Mouse (Mus musculus) adrenal gland (tissue): ENCODE measurements around the gene Krtap19-5.

ENCODE experiments used
- intact Hi-C: fragments of 180-260 bp; cut with DNase I; formaldehyde crosslinking; loops from one replicate; pipeline ENCODE4 v1.15.1; 2025
- long read RNA-seq, 2 experiments: library from polyadenylated mRNA; unstranded; transcript quantifications; one replicate each; pipeline ENCODE4 v2.0.0; 2020; ENCODE audit warnings: borderline replicate concordance in 1 of 2; ENCODE audit not compliant: insufficient replicate concordance in 1 of 2

Krtap19-5 gene
- long read RNA-seq, experiment 1: 0 reads
- long read RNA-seq, experiment 2: 0 reads

DNA sequence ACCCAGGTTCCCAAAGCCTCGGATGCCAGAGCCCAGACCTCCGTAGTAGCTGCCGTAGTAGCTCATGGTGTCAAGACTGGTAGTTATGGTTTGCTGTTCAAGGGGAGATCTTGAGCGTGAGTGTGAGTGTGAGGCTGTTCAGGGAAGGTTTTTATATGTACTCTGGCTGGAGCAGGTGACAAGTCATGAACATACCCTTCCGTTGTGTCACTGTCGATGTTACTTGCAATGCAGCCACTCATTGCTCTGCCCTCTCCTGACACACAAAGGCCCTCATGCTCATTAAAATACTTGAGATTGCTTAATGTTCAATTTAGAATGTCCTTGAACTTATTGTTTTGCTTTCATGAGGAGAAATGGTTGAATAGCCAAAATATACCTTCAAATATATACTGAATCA lies at the start of gene Krtap19-5:
Gene Krtap19-5, minus strand, starts transcription at position 101 of the 400 bp plus-strand sequence.
- intact Hi-C loops: no loop called here

DNA sequence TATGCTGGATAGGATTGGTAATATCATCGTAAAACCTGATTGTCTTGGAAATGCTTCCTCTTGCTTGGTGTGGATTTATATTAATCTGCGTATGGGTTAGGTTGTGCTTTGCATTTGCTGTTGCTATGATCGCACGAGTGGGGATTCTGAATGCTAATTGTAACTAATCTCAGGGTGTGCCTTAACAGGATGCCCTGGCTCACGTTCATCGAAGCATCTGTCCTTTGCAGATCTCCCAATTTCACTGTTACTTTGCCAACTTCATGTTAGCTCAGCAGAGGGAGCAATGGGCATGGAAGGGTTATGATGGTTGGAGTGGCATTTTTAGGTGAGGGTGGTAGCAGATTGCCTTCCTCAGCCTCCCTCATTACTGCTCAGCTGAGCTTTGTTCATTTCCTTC lies 44.8 kb upstream of the Krtap19-5 start:
- intact Hi-C loops: no loop called here

DNA sequence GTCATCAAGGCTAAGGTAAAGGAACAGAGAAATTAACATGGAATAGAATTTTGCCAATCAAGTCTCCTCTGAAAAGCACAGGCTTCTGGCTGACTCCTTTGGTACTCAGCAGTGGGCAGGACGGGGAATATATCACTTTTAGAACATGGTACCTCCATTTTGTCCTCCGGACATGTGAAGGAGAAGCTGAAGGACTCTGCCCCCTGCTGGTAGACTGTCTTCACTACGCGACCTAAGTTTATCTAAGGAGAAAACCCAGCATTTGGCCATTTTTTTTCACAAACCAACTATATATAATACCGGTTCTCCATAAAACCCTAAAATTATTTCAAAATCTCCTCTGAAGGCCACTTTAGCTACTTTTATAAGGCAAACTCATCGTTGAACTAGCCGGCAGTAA lies 42.0 kb upstream of the Krtap19-5 start:
- intact Hi-C loops: no loop called here

- intact Hi-C loops: no loop called here
Measured at GRCm38 (mm10) chr16:88932165-88932564, 35.9 kb upstream of the Krtap19-5 start, which contains the start of gene Krtap19-9b. TSS of gene Krtap19-9b (minus strand) at chr16:88932265.

GRCm38 (mm10) chr16:88886870-88887269 lies 9.4 kb downstream of the Krtap19-5 start:
- intact Hi-C loops: no loop called here

DNA sequence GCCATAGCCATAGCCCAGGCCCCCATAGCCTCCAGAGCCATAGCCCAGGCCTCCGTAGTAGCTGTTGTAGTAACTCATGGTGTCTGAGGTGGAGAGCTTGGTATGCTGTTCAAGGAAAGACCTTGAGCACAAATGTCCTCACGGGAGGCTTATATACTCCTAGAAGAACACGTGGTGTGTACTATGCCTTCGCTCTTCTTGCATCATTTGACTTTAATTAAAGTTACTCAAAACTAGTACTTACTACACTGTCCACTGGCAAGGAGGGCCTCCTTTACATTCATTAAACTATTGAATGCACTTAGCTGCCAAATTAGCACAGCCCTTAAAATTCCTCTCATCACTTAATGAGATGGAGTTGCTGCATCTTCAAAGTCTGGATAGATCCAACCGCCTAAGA lies 11.3 kb downstream of the Krtap19-5 start, which contains the start of gene Krtap19-4:
Gene Krtap19-4, minus strand, starts transcription at position 101 of the 400 bp plus-strand sequence.
- intact Hi-C loops: no loop called here

DNA sequence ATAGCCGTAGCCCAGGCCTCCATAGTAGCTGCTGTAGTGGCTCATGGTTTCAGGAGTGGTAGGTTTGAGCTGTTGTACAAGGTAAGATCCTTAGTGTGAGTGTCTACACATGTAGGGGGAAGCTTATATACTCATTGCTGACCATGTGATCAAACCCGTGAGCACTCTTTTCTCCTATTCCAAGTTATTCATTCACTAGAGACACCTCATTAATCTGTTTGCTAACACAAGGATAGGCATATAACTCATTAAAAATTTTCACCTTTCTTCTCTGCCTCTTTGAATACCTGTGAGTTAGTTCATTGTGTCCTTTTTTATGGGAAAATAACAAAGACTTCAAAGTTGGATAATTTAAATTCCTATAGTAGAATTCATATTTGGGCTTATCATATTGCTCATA lies 18.3 kb downstream of the Krtap19-5 start, which contains the start of gene Krtap19-3:
Gene Krtap19-3, minus strand, starts transcription at position 101 of the 400 bp plus-strand sequence.
- intact Hi-C loops: no loop called here

DNA sequence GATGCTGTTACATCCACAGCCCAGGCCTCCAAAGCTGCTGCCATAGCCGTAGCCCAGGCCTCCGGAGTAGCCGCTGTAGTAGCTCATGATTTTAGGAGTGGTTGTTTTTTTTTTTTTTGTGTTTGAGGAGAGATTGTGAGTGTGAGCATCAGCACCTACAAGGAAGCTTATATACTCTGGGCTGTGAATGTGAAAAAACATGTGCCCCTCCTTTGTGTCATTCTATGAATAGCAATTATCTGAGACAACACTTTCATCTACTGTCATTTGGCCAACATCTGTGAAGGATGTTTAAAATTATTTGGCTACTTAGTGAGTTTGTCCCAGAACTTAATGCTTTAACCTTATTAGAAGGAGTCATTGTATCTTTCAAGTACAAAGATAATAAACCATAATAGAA lies 22.1 kb downstream of the Krtap19-5 start, which contains the start of gene Krtap19-2:
Gene Krtap19-2, minus strand, starts transcription at position 101 of the 400 bp plus-strand sequence.
- intact Hi-C loops: no loop called here

GRCm38 (mm10) chr16:88869311-88869710 lies 26.9 kb downstream of the Krtap19-5 start, which contains the start of gene Krtap19-1:
TSS of gene Krtap19-1 (minus strand) at chr16:88869411.
- intact Hi-C loops: no loop called here

GRCm38 (mm10) chr16:88864887-88865407 lies 31.3 kb downstream of the Krtap19-5 start:
- intact Hi-C loops: no loop called here

- intact Hi-C loops: no loop called here
Measured at GRCm38 (mm10) chr16:88851450-88851849, 44.8 kb downstream of the Krtap19-5 start.

GRCm38 (mm10) chr16:88848558-88848957 lies 47.7 kb downstream of the Krtap19-5 start:
- intact Hi-C loops: no loop called here

GRCm38 (mm10) chr16:88847363-88847762 lies 48.9 kb downstream of the Krtap19-5 start:
- intact Hi-C loops: no loop called here
